Mouse (Mus musculus) hindbrain, postnatal 0 days (tissue): ENCODE results near the gene Zkscan16. TPM values are rescaled to one million over a fixed set of nuclear protein-coding genes. Genes with fewer than 3 reads are reported as not detected.

Experiments used
- ATAC-seq: fragments of 200-750 bp; cut with Nextera tagmentation; 2 replicates; pipeline ENCODE4 v1.8.0; 2017; ENCODE audit warnings: mild to moderate bottlenecking, moderate TSS enrichment, moderate library complexity
- DNase-seq: peaks from one replicate; pipeline ENCODE4 v3.0.0-alpha.2; 2015; ENCODE audit warnings: low spot score
- H3K27ac ChIP-seq: fragments of 300-500 bp; sonication (generic); 2 replicates; pipeline ENCODE4 v1.5.1; 2014; ENCODE audit warnings: mild to moderate bottlenecking
- H3K27me3 ChIP-seq: fragments of 300-500 bp; sonication (generic); 2 replicates; pipeline ENCODE4 v1.6.1; 2014; ENCODE audit warnings: low read length, mixed read lengths; ENCODE audit not compliant: insufficient read depth
- H3K36me3 ChIP-seq: fragments of 300-500 bp; sonication (generic); 2 replicates; pipeline ENCODE4 v1.6.1; 2014; ENCODE audit warnings: low read length, mixed read lengths; ENCODE audit not compliant: insufficient read depth
- H3K4me1 ChIP-seq: fragments of 300-500 bp; sonication (generic); 2 replicates; pipeline ENCODE4 v1.6.1; 2014; ENCODE audit warnings: antibody characterized with exemption, low read length, mixed read lengths; ENCODE audit not compliant: insufficient read depth
- H3K4me2 ChIP-seq: fragments of 300-500 bp; sonication (generic); 2 replicates; pipeline ENCODE4 v1.6.1; 2014; ENCODE audit warnings: low read depth, mild to moderate bottlenecking, low read length, moderate library complexity, mixed read lengths
- H3K4me3 ChIP-seq: fragments of 300-500 bp; sonication (generic); 2 replicates; pipeline ENCODE4 v1.5.1; 2014; ENCODE audit warnings: low read length
- H3K9ac ChIP-seq: fragments of 300-500 bp; sonication (generic); replicated peaks from 2 replicates; pipeline ENCODE4 v1.6.1; 2014; ENCODE audit warnings: mild to moderate bottlenecking, low read length, moderate library complexity, mixed read lengths
- H3K9me3 ChIP-seq: fragments of 300-500 bp; sonication (generic); 2 replicates; pipeline ENCODE4 v1.6.1; 2016; ENCODE audit warnings: low read length, mixed read lengths
- CTCF ChIP-seq: IDR thresholded peaks from 2 replicates; pipeline ENCODE4 v1.5.1; 2016; ENCODE audit warnings: antibody characterized with exemption, control low read depth, low read depth
- WGBS: fragments of 180-500 bp; shearing (Covaris S2); extraction: QIAGEN DNeasy Blood & Tissue Kit; methylation state at CpG from one replicate; pipeline ENCODE4 v1.1.7; 2014; 5-methylcytosine and 5-hydroxymethylcytosine counted together
- polyA plus RNA-seq: library from polyadenylated mRNA; unstranded; fragments of >200 nt; fragmentation: Nextera tagmentation; extraction: Ambion mirVana; gene quantifications from 2 replicates; pipeline ENCODE4 v1.2.1, GENCODE M21; 2015
- total RNA-seq: library from RNA; depleted of rRNA; stranded (reverse); fragments of >200 nt; gene quantifications from 2 replicates; pipeline ENCODE4 v1.2.3, GENCODE M21; 2014

Zkscan16 gene
- total and polyA plus RNA-seq, 2 experiments from 2014 or later: 1.8 to 4.1 TPM

GRCm38 (mm10) chr4:58985157-58985648 is 41.8 kb downstream of the Zkscan16 start:
- Histone ChIP-seq H3K9me3 (no peaks in the 10 kb centered on the region), H3K9ac (no peak overlapping the region), H3K4me1 (no peaks in the 10 kb centered on the region), H3K4me2 (no peak overlapping the region), H3K27ac (no peak overlapping the region), H3K36me3 (no peaks in the 10 kb centered on the region), H3K4me3 (no peak overlapping the region), H3K27me3 (no peaks in the 10 kb centered on the region)
- 24% methylated on average over 7 of the region's 7 CpGs for WGBS
- peak; percentile 48; the same call in 1 of the 2 replicates for ATAC-seq
- peak; percentile 85 for TF ChIP-seq CTCF
- DNase-seq: peak; percentile 83

DNA sequence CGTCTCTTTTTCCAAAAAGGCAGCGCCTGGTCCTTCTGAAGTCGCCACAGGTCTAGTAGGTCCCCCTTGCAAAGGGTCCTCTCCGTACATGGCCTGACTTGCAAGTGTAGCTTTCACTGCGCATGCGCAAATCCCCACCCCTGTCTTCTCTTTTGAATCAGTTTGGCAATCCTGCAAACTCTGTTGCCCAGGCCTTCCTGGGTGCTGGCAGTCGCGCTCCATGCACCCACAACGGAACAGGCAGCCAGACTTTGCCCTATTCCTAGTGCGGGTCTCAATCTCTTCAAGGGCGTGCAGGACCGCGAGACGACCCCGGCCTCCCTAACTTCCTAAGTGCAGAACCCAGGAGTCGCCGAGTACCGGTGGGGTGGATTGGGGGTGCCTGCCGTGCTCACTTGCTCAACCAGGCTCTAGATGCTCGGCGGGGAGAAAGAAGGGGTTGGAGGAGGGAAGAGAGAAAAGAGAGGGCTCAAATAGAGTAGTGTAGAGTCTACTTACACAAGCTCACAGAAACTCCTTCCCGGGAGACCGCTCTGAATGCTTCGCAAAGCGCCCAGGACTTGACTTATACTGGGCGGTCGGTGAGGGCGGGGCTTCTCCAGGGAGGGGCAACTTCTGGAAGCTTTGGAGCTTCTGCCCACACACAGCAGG is 43.2 kb downstream of the Zkscan16 start, which contains the start of gene Ptgr1:
Gene Ptgr1, minus strand, starts transcription at position 580 of the 651 bp plus-strand sequence.
- Histone ChIP-seq H3K9ac (peak within 1 kb of the TSS; percentile 51), H3K36me3 (no peaks in the 10 kb centered on the region), H3K4me3 (peak within 1 kb of the TSS; percentile 53), H3K4me1 (no peaks in the 10 kb centered on the region), H3K27me3 (no peaks in the 10 kb centered on the region), H3K9me3 (no peaks in the 10 kb centered on the region), H3K27ac (peak within 1 kb of the TSS; percentile 45; the same call in 1 of the 2 replicates), H3K4me2 (peak within 1 kb of the TSS; percentile 99)
- ATAC-seq (peak; percentile 69), DNase-seq (peak; percentile 88)
- no peak for TF ChIP-seq CTCF
- under 1% methylated on average over 28 of the region's 28 CpGs for WGBS

GRCm38 (mm10) chr4:58989303-58989898 is 46.0 kb downstream of the Zkscan16 start:
- no peak overlapping the region for H3K27ac ChIP-seq
- H3K4me2 ChIP-seq: no peak overlapping the region
- no peaks in the 10 kb centered on the region for H3K9me3 ChIP-seq
- no peaks in the 10 kb centered on the region for H3K4me1 ChIP-seq
- DNase-seq (no peak), ATAC-seq (no peak)
- H3K9ac ChIP-seq: no peak overlapping the region
- no peaks in the 10 kb centered on the region for H3K36me3 ChIP-seq
- TF ChIP-seq CTCF: no peak
- H3K4me3 ChIP-seq: no peak overlapping the region
- WGBS: 69% methylated on average over 7 of the region's 7 CpGs
- no peaks in the 10 kb centered on the region for H3K27me3 ChIP-seq

- H3K4me1 ChIP-seq: no peaks in the 10 kb centered on the region
- no peak overlapping the region for H3K4me2 ChIP-seq
- no peaks in the 10 kb centered on the region for H3K9me3 ChIP-seq
- no peak for TF ChIP-seq CTCF
- no peaks in the 10 kb centered on the region for H3K36me3 ChIP-seq
- 74% methylated on average over 17 of the region's 17 CpGs for WGBS
- DNase-seq: peak; percentile 41
- no peak for ATAC-seq
- no peak overlapping the region for H3K4me3 ChIP-seq
- no peak overlapping the region for H3K9ac ChIP-seq
- no peak overlapping the region for H3K27ac ChIP-seq
- H3K27me3 ChIP-seq: no peaks in the 10 kb centered on the region
Observed at GRCm38 (mm10) chr4:58990609-58991434, 47.4 kb downstream of the Zkscan16 start.

- no peak overlapping the region for H3K9ac ChIP-seq
- DNase-seq (no peak), ATAC-seq (no peak)
- no peaks in the 10 kb centered on the region for H3K36me3 ChIP-seq
- no peak for TF ChIP-seq CTCF
- H3K27ac ChIP-seq: no peak overlapping the region
- no peaks in the 10 kb centered on the region for H3K4me1 ChIP-seq
- no peak overlapping the region for H3K4me3 ChIP-seq
- no peaks in the 10 kb centered on the region for H3K27me3 ChIP-seq
- no peak overlapping the region for H3K4me2 ChIP-seq
- no peaks in the 10 kb centered on the region for H3K9me3 ChIP-seq
- 76% methylated on average over 5 of the region's 5 CpGs for WGBS
Observed at GRCm38 (mm10) chr4:58992195-58992594, 48.8 kb downstream of the Zkscan16 start.

GRCm38 (mm10) chr4:58994762-58995161 is 51.3 kb downstream of the Zkscan16 start, which contains the start of gene Dnajc25:
TSS of gene Dnajc25 (plus strand) at chr4:58995062.
- ATAC-seq: no peak
- Histone ChIP-seq H3K4me1 (no peaks in the 10 kb centered on the region), H3K4me3 (no peak within 1 kb of the TSS), H3K4me2 (no peak within 1 kb of the TSS), H3K27ac (no peak within 1 kb of the TSS), H3K27me3 (no peaks in the 10 kb centered on the region), H3K9me3 (no peaks in the 10 kb centered on the region), H3K36me3 (no peaks in the 10 kb centered on the region), H3K9ac (no peak within 1 kb of the TSS)
- 90% methylated on average over 4 of the region's 4 CpGs for WGBS
- TF ChIP-seq CTCF: no peak
- DNase-seq: no peak
